Mouse (Mus musculus) cerebellum, adult 2 months (tissue): Measurements from ENCODE around the gene A930017K11Rik.

ENCODE experiments used
- CTCF ChIP-seq: fragments of 200-500 bp; IDR thresholded peaks from 2 replicates; pipeline ENCODE4 v1.5.1; 2011; ENCODE audit warnings: low read depth, mild to moderate bottlenecking, control low read depth, low read length, moderate library complexity, borderline replicate concordance; ENCODE audit not compliant: insufficient read depth
- POLR2A ChIP-seq: fragments of 200-500 bp; IDR thresholded peaks from 2 replicates; pipeline ENCODE4 v1.6.1; 2011; ENCODE audit warnings: low read length, control low read depth, borderline replicate concordance; ENCODE audit not compliant: insufficient read depth

- TF ChIP-seq POLR2A (no peak), CTCF (no peak)
These were observed 35.3 kb downstream of the A930017K11Rik start for GRCm38 (mm10) chr17:25916931-25917647.
